Mouse (Mus musculus) MEL (cell line): ENCODE measurements around the gene Gm26657. TPM values are rescaled to one million over a fixed set of nuclear protein-coding genes. Genes with fewer than 3 reads are reported as not detected.

Experiments
- DNase-seq: peaks from one replicate; pipeline ENCODE4 v3.0.0; 2011; ENCODE audit warnings: low read depth, low spot score
- H3K27ac ChIP-seq: 2 replicates; pipeline ENCODE4 v1.5.1; 2012; ENCODE audit warnings: low read depth, mild to moderate bottlenecking, control low read depth, low read length, moderate library complexity; ENCODE audit not compliant: control insufficient read depth
- H3K27me3 ChIP-seq, 2 experiments: fragments of 150-350 bp in 1 of 2; sonication (generic) in 1 of 2; 2 replicates each; pipeline ENCODE4 v1.6.1; 2012; ENCODE audit warnings: low read length in 2 of 2, mild to moderate bottlenecking in 2 of 2, improper control_type of control experiment in 1 of 2, moderate library complexity in 1 of 2; ENCODE audit not compliant: insufficient read depth in 2 of 2, control insufficient read depth in 1 of 2
- H3K36me3 ChIP-seq, 2 experiments: 2 replicates each; pipeline ENCODE4 v1.6.1; 2012 to 2014; ENCODE audit warnings: low read length in 2 of 2, improper control_type of control experiment in 1 of 2, inconsistent platforms in 1 of 2, mild to moderate bottlenecking in 1 of 2; ENCODE audit not compliant: insufficient read depth in 2 of 2, control insufficient read depth in 1 of 2
- H3K4me1 ChIP-seq, 2 experiments: fragments of 150-350 bp in 1 of 2; sonication (generic) in 1 of 2; 2 replicates each; pipeline ENCODE4 v1.6.1; 2012; ENCODE audit warnings: low read length in 2 of 2, improper control_type of control experiment in 1 of 2, mild to moderate bottlenecking in 1 of 2; ENCODE audit not compliant: insufficient read depth in 2 of 2, control insufficient read depth in 1 of 2
- H3K4me3 ChIP-seq, 2 experiments: fragments of 150-350 bp in 1 of 2; sonication (generic) in 1 of 2; 2 replicates each; pipeline ENCODE4 v1.5.1; 2012; ENCODE audit warnings: low read depth in 2 of 2, low read length in 2 of 2, mild to moderate bottlenecking in 2 of 2, moderate library complexity in 2 of 2, control low read depth in 1 of 2, improper control_type of control experiment in 1 of 2; ENCODE audit not compliant: control insufficient read depth in 1 of 2, insufficient read depth in 1 of 2
- H3K79me2 ChIP-seq: 2 replicates; pipeline ENCODE4 v1.6.1; 2012; ENCODE audit warnings: mild to moderate bottlenecking, low read length, moderate library complexity; ENCODE audit not compliant: control insufficient read depth, poor library complexity, insufficient read depth
- H3K9ac ChIP-seq: 2 replicates; pipeline ENCODE4 v1.6.1; 2012; ENCODE audit warnings: low read depth, mild to moderate bottlenecking, control low read depth, low read length, moderate library complexity; ENCODE audit not compliant: control insufficient read depth, poor library complexity, severe bottlenecking
- H3K9me3 ChIP-seq: fragments of 150-350 bp; sonication (generic); replicated peaks from 2 replicates; pipeline ENCODE4 v1.6.1; 2012; ENCODE audit warnings: mild to moderate bottlenecking, low read length, improper control_type of control experiment, moderate library complexity; ENCODE audit not compliant: insufficient read depth
- CTCF ChIP-seq, 3 experiments: IDR thresholded peaks in 2 of 3; conservative IDR thresholded peaks in 1 of 3; 2 replicates each; pipeline ENCODE4 v1.5.1; 2011 to 2012; ENCODE audit warnings: low read length in 3 of 3, low read depth in 2 of 3, mild to moderate bottlenecking in 2 of 3, improper control_type of control experiment in 1 of 3, inconsistent platforms in 1 of 3, mixed read lengths in 1 of 3, moderate library complexity in 1 of 3; ENCODE audit not compliant: control insufficient read depth in 1 of 3, insufficient read depth in 1 of 3, poor library complexity in 1 of 3, severe bottlenecking in 1 of 3
- E2F4 ChIP-seq: IDR thresholded peaks from 2 replicates; pipeline ENCODE4 v1.6.1; 2011; ENCODE audit warnings: low read depth, low read length, improper control_type of control experiment, borderline replicate concordance
- MEF2A ChIP-seq: IDR thresholded peaks from 2 replicates; pipeline ENCODE4 v1.6.1; 2014; ENCODE audit warnings: low read depth, mild to moderate bottlenecking, inconsistent platforms, low read length, improper control_type of control experiment; ENCODE audit not compliant: poor library complexity, insufficient replicate concordance, severe bottlenecking; ENCODE audit errors: extremely low read depth
- NELFE ChIP-seq: IDR thresholded peaks from 2 replicates; pipeline ENCODE4 v1.6.1; 2011; ENCODE audit warnings: low read depth, low read length, improper control_type of control experiment
- RAD21 ChIP-seq: IDR thresholded peaks from 2 replicates; pipeline ENCODE4 v1.6.1; 2011; ENCODE audit warnings: mild to moderate bottlenecking, low read depth, low read length, improper control_type of control experiment
- SIN3A ChIP-seq: IDR thresholded peaks from 2 replicates; pipeline ENCODE4 v1.6.1; 2012; ENCODE audit warnings: low read length, improper control_type of control experiment, inconsistent platforms
- SMC3 ChIP-seq: IDR thresholded peaks from 2 replicates; pipeline ENCODE4 v1.6.1; 2011; ENCODE audit warnings: low read depth, low read length, improper control_type of control experiment
- UBTF ChIP-seq: IDR thresholded peaks from 2 replicates; pipeline ENCODE4 v1.6.1; 2012; ENCODE audit warnings: low read depth, mild to moderate bottlenecking, inconsistent platforms, low read length, improper control_type of control experiment, moderate library complexity, borderline replicate concordance; ENCODE audit not compliant: insufficient read depth
- USF2 ChIP-seq, 2 experiments: IDR thresholded peaks; 2 replicates each; pipeline ENCODE4 v1.6.1; 2011 to 2012; ENCODE audit warnings: improper control_type of control experiment in 2 of 2, low read length in 2 of 2, borderline replicate concordance in 1 of 2, inconsistent platforms in 1 of 2, low read depth in 1 of 2, mild to moderate bottlenecking in 1 of 2; ENCODE audit not compliant: insufficient read depth in 1 of 2
- polyA plus RNA-seq, 2 experiments: library from polyadenylated mRNA; stranded (reverse) in 1 of 2; unstranded in 1 of 2; fragments of >175 nt in 1 of 2; fragments of >200 nt in 1 of 2; gene quantifications; 2 replicates each; pipeline versions ENCODE4 v1.2.1 to v1.2.4; 2012; ENCODE audit warnings: low replicate concordance in 2 of 2, low read depth in 1 of 2; ENCODE audit not compliant: insufficient read length in 2 of 2, insufficient read depth in 1 of 2, missing spikeins in 1 of 2
- total RNA-seq: library from RNA; depleted of rRNA; stranded (reverse); fragments of 300-350 nt; gene quantifications from 2 replicates; pipeline ENCODE4 v1.2.3, GENCODE M21; 2012

Gene Gm26657
- total and polyA plus RNA-seq, 3 experiments: not detected

GRCm38 (mm10) chr4:56723237-56723636 is 16.6 kb upstream of the Gm26657 start:
- no peaks in the 10 kb centered on the region for H3K36me3 ChIP-seq
- no peaks in the 10 kb centered on the region for H3K79me2 ChIP-seq
- H3K27me3 ChIP-seq: no peaks in the 10 kb centered on the region; a peak in 1 of 4 replicates
- H3K9ac ChIP-seq: no peak overlapping the region
- TF ChIP-seq MEF2A (no peak), NELFE (no peak)
- H3K9me3 ChIP-seq: no peaks in the 10 kb centered on the region
- no peaks in the 10 kb centered on the region for H3K4me1 ChIP-seq
- no peak for DNase-seq
- no peak overlapping the region for H3K4me3 ChIP-seq
- H3K27ac ChIP-seq: no peak overlapping the region

- Histone ChIP-seq H3K9ac (no peak overlapping the region), H3K27ac (no peak overlapping the region), H3K36me3 (no peaks in the 10 kb centered on the region), H3K27me3 (no peaks in the 10 kb centered on the region; a peak in 1 of 4 replicates), H3K9me3 (no peaks in the 10 kb centered on the region), H3K79me2 (no peaks in the 10 kb centered on the region), H3K4me1 (no peaks in the 10 kb centered on the region), H3K4me3 (no peak overlapping the region)
- TF ChIP-seq UBTF: no peak
- TF ChIP-seq E2F4: no peak
- TF ChIP-seq SMC3: peak; percentile 31
- peak; percentile 53 to 64 (median 55) for TF ChIP-seq CTCF (IDR thresholded peaks at IDR 0.05 in 2 of 3, conservative IDR thresholded peaks at IDR 0.05 in 1 of 3; ENCODE audit: control insufficient read depth in 1 of 3, insufficient read depth in 1 of 3, low read depth in 2 of 3, low read length in 3 of 3, poor library complexity in 1 of 3, severe bottlenecking in 1 of 3)
- TF ChIP-seq RAD21: peak; percentile 39
- DNase-seq: peak; percentile 47
These were observed 14.0 kb upstream of the Gm26657 start for GRCm38 (mm10) chr4:56725839-56726238.

GRCm38 (mm10) chr4:56740611-56741010 is 741 bp downstream of the Gm26657 start:
- Histone ChIP-seq H3K36me3 (no peaks in the 10 kb centered on the region), H3K9me3 (no peaks in the 10 kb centered on the region), H3K27me3 (no peaks in the 10 kb centered on the region), H3K9ac (no peak overlapping the region), H3K4me3 (no peak overlapping the region), H3K27ac (no peak overlapping the region), H3K79me2 (no peaks in the 10 kb centered on the region), H3K4me1 (no peaks in the 10 kb centered on the region)
- TF ChIP-seq MEF2A (no peak), USF2 (IDR thresholded peaks at IDR 0.05; ENCODE audit: borderline replicate concordance in 1 of 2, insufficient read depth in 1 of 2, low read depth in 1 of 2, low read length in 2 of 2) (no peak), SIN3A (no peak)
- TF ChIP-seq, all 39 proteins: peak for 0
- DNase-seq: no peak
